Mouse (Mus musculus) midbrain, postnatal 0 days (tissue): ENCODE measurements at regions not wholly inside any gene's neighbourhood (a gene's known extent, or its start where the extent isn't known, plus 50 kb on each side); places are given as distances from the start of the nearest gene placed in this dataset.

ENCODE experiments used
- ATAC-seq: fragments of 200-750 bp; cut with Nextera tagmentation; 2 replicates; pipeline ENCODE4 v1.8.0; 2017; ENCODE audit warnings: moderate number of reproducible peaks, mild to moderate bottlenecking, moderate TSS enrichment, moderate library complexity; ENCODE audit not compliant: low FRiP score
- DNase-seq: peaks from one replicate; pipeline ENCODE4 v3.0.0-alpha.2; 2015; ENCODE audit warnings: low spot score
- H3K27ac ChIP-seq: fragments of 300-500 bp; sonication (generic); 2 replicates; pipeline ENCODE4 v1.5.1; 2014; ENCODE audit warnings: low read depth, mild to moderate bottlenecking, low read length, mixed read lengths
- H3K27me3 ChIP-seq: fragments of 300-500 bp; sonication (generic); 2 replicates; pipeline ENCODE4 v1.6.1; 2014; ENCODE audit warnings: low read length, control low read depth, mixed read lengths; ENCODE audit not compliant: insufficient read depth
- H3K36me3 ChIP-seq: fragments of 300-500 bp; sonication (generic); 2 replicates; pipeline ENCODE4 v1.6.1; 2014; ENCODE audit warnings: low read length, control low read depth, mixed read lengths; ENCODE audit not compliant: insufficient read depth
- H3K4me1 ChIP-seq: fragments of 300-500 bp; sonication (generic); 2 replicates; pipeline ENCODE4 v1.6.1; 2014; ENCODE audit warnings: mild to moderate bottlenecking, control low read depth, antibody characterized with exemption, low read length, mixed read lengths; ENCODE audit not compliant: insufficient read depth
- H3K4me2 ChIP-seq: fragments of 300-500 bp; sonication (generic); 2 replicates; pipeline ENCODE4 v1.6.1; 2014; ENCODE audit warnings: low read depth, mild to moderate bottlenecking, low read length, mixed read lengths; ENCODE audit not compliant: poor library complexity, severe bottlenecking
- H3K4me3 ChIP-seq: fragments of 300-500 bp; sonication (generic); 2 replicates; pipeline ENCODE4 v1.5.1; 2014; ENCODE audit warnings: low read depth, mild to moderate bottlenecking, low read length, moderate library complexity
- H3K9ac ChIP-seq: fragments of 300-500 bp; sonication (generic); replicated peaks from 2 replicates; pipeline ENCODE4 v1.6.1; 2014; ENCODE audit warnings: mild to moderate bottlenecking, low read length, moderate library complexity, mixed read lengths; ENCODE audit not compliant: poor library complexity, severe bottlenecking
- H3K9me3 ChIP-seq: fragments of 300-500 bp; sonication (generic); 2 replicates; pipeline ENCODE4 v1.6.1; 2016; ENCODE audit warnings: low read length, control low read depth
- CTCF ChIP-seq: IDR thresholded peaks from 2 replicates; pipeline ENCODE4 v1.5.1; 2016; ENCODE audit warnings: antibody characterized with exemption, mild to moderate bottlenecking
- WGBS: fragments of 180-500 bp; shearing (Covaris S2); extraction: QIAGEN DNeasy Blood & Tissue Kit; methylation state at CpG from one replicate; pipeline ENCODE4 v1.1.7; 2014; 5-methylcytosine and 5-hydroxymethylcytosine counted together

DNA sequence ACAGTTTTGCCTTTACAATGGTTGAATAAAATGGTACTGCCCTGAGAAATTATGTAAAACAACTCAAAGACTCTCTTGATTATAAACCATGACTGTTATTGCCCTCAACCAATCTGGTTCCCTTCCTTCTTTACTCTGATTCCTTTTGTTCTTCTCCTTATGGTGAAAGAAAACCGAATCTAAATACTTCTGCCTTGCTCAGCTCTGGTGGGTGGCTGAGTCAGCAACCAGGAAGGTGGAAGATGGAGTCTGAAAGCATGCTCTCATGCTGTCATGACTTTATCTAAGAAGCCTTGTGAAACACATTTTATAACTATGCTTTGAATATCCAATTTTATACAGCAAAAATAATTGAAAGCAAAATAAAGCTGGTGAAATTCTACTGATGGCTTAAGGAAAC is 212.7 kb upstream of the Gm9972 start:
- Histone ChIP-seq H3K36me3 (no peaks in the 10 kb centered on the region), H3K27ac (no peak overlapping the region), H3K4me3 (no peak overlapping the region), H3K4me1 (no peaks in the 10 kb centered on the region), H3K27me3 (no peaks in the 10 kb centered on the region), H3K9ac (no peak overlapping the region), H3K9me3 (no peaks in the 10 kb centered on the region), H3K4me2 (no peak overlapping the region)
- no peak for TF ChIP-seq CTCF
- 68% methylated on average over 1 of the region's 1 CpGs for WGBS
- ATAC-seq (no peak), DNase-seq (no peak)

DNA sequence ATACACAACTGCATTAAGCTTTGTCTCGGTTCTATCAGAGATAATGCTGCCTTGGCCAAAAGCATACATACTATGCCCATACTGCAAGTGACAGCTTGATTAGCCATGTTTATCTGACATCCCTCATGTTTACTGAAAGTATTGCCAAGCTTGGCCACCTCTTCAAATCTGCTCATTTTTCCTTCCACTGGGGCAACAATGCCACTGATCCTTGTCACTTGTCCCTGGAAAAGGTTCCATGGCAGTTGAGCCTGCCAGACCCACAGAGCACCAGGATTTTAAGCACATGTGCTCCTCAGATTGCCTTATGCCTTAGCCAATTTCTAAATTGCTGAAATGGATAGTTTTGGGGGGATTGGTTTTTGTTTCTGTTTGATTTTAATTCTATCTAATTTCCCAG is 189.8 kb upstream of the Gm9972 start:
- Histone ChIP-seq H3K27ac (no peak overlapping the region), H3K4me3 (no peak overlapping the region), H3K27me3 (no peaks in the 10 kb centered on the region), H3K9ac (no peak overlapping the region), H3K4me2 (no peak overlapping the region), H3K4me1 (no peaks in the 10 kb centered on the region), H3K36me3 (no peaks in the 10 kb centered on the region), H3K9me3 (no peaks in the 10 kb centered on the region)
- no peak for TF ChIP-seq CTCF
- DNase-seq (peak; percentile 4), ATAC-seq (no peak)
- WGBS = 84% methylated on average over 1 of the region's 1 CpGs

- H3K9ac ChIP-seq = no peak overlapping the region
- no peaks in the 10 kb centered on the region for H3K27me3 ChIP-seq
- 63% methylated on average over 4 of the region's 4 CpGs for WGBS
- H3K9me3 ChIP-seq = no peaks in the 10 kb centered on the region
- no peak overlapping the region for H3K27ac ChIP-seq
- ATAC-seq (no peak), DNase-seq (no peak)
- no peaks in the 10 kb centered on the region for H3K4me1 ChIP-seq
- TF ChIP-seq CTCF = no peak
- H3K36me3 ChIP-seq = no peaks in the 10 kb centered on the region
- H3K4me2 ChIP-seq = no peak overlapping the region
- H3K4me3 ChIP-seq = no peak overlapping the region
Measured at GRCm38 (mm10) chr11:42854411-42854810, 181.1 kb upstream of the Gm9972 start.

- no peaks in the 10 kb centered on the region for H3K9me3 ChIP-seq
- H3K9ac ChIP-seq = no peak overlapping the region
- DNase-seq = no peak
- TF ChIP-seq CTCF = no peak
- no peak for ATAC-seq
- no peak overlapping the region for H3K4me2 ChIP-seq
- H3K27me3 ChIP-seq = no peaks in the 10 kb centered on the region
- H3K27ac ChIP-seq = no peak overlapping the region
- H3K4me3 ChIP-seq = no peak overlapping the region
- no peaks in the 10 kb centered on the region for H3K36me3 ChIP-seq
- no peaks in the 10 kb centered on the region for H3K4me1 ChIP-seq
Measured at GRCm38 (mm10) chr11:42857687-42858086, 177.9 kb upstream of the Gm9972 start.

DNA sequence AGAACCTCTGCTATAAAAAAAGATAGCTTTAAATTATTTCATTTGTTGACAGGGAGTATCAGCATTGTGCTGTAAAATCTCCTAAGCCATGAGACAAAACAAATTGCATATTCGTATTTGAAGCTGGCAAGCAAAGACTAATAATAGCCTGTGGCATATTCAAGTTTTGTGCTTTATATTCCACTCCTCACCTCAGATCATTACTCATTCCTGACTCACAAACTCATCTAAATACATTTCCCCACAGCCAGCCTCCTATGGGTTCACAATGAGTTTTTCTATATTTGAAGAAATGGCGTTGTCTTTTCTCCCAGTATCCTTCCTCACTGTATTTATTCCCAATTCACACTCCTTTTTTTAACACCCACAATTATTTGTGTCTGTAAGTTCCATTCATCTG is 161.5 kb upstream of the Gm9972 start:
- no peak overlapping the region for H3K4me2 ChIP-seq
- H3K27me3 ChIP-seq = no peaks in the 10 kb centered on the region
- TF ChIP-seq CTCF = no peak
- DNase-seq (no peak), ATAC-seq (no peak)
- no peaks in the 10 kb centered on the region for H3K9me3 ChIP-seq
- H3K4me1 ChIP-seq = no peaks in the 10 kb centered on the region
- no peak overlapping the region for H3K4me3 ChIP-seq
- H3K9ac ChIP-seq = no peak overlapping the region
- WGBS = 71% methylated on average over 2 of the region's 2 CpGs
- no peak overlapping the region for H3K27ac ChIP-seq
- no peaks in the 10 kb centered on the region for H3K36me3 ChIP-seq

- no peak for TF ChIP-seq CTCF
- no peak for DNase-seq
- H3K27ac ChIP-seq = no peak overlapping the region
- H3K27me3 ChIP-seq = no peaks in the 10 kb centered on the region
- no peaks in the 10 kb centered on the region for H3K36me3 ChIP-seq
- 84% methylated on average over 4 of the region's 4 CpGs for WGBS
- H3K9me3 ChIP-seq = no peaks in the 10 kb centered on the region
- no peak for ATAC-seq
- H3K4me3 ChIP-seq = no peak overlapping the region
- no peaks in the 10 kb centered on the region for H3K4me1 ChIP-seq
- no peak overlapping the region for H3K4me2 ChIP-seq
- no peak overlapping the region for H3K9ac ChIP-seq
Measured at GRCm38 (mm10) chr11:42900024-42900423, 135.5 kb upstream of the Gm9972 start.
